Mouse (Mus musculus) liver, embryonic 14.5 days (tissue): ENCODE data around the gene Hspb2.

Experiments
- CTCF ChIP-seq: IDR thresholded peaks from 2 replicates; pipeline ENCODE4 v1.5.1; 2016; ENCODE audit warnings: antibody characterized with exemption, low read depth, control low read depth
- EP300 ChIP-seq: IDR thresholded peaks from 2 replicates; pipeline ENCODE4 v1.6.1; 2016; ENCODE audit warnings: antibody characterized with exemption, low read depth

DNA sequence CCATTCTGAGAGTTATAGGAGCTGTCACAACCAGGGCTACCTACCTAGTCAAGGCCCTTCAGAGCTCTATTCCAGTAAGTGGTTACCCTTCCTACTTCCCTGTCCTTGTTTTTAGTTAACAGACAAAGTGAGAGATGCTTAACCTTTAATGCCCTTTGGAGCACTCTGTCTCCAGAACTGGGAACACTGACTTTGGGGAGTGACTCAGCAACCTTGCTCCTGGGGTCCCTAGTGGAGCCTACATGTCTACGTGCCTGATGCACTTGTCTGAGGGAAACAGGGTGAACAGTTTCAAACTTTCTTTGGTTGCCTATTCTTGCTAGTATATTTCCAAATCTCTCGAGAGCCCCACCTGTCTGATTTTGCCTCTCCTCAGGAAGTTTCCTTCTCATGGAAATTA is 9.4 kb downstream of the Hspb2 start:
- TF ChIP-seq CTCF (no peak), EP300 (no peak)
